Mouse (Mus musculus): ENCODE measurements around the gene Rimkla.

Gene Rimkla

DNA sequence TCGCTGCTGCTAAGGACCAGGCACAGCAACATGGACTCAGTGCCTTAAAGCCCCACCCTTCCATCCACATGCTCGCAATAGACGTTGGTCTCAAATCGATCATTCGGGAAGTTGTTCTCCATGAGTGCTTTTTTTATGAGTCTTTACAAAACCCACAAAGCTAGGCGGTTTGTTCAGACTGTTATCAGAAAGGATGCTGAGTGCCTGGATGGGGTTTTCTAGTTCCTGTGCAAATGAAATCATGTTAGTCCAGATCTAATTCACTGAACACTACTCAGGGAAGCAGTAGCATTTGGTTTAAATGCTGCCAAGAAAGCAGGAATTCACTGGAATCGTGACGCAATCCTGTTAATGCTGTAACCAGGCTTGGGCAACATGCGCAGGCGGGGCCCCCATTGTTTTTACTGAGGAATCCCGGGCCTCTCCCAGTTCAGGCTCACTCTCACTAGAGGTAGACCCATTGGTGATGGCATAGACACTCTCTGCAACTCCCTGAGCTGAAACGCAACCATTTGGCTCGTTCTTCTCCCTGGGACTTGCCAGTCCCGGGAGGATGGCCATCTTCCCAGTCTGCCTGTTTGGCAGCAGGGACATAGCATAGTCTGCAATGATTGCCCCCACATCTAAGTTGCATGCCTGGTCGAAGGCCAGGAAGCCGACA lies 24.6 kb downstream of the Rimkla start:
- DNase-seq (ENCODE audit: low read depth, low spot score) = no peak

DNA sequence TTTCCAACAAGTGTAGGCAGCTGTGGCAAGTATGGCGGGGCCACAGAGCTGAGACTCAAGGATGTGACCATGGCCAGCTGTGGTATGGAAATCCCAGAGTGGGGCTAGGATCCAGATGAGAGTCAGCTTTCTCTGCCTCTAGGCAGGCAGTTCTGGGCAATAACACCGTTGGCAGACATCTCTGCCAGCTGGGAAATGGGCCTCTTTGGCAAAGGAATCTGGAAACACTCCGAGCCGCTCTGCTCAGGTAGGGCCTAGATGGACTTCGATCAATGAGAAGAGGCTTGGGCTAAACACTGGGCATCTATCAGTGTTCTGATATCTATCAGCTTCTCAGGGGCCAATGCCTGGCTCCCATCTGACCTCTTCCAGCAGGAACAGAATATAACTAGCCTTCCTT lies 26.6 kb downstream of the Rimkla start:
- DNase-seq (ENCODE audit: low read depth, low spot score) = no peak

GRCm38 (mm10) chr4:119463756-119464419 lies 28.5 kb downstream of the Rimkla start:
- DNase-seq (ENCODE audit: low read depth, low spot score) = peak; percentile 76

GRCm38 (mm10) chr4:119462858-119463755 lies 29.3 kb downstream of the Rimkla start:
- peak; percentile 3 for DNase-seq (ENCODE audit: low read depth, low spot score)

GRCm38 (mm10) chr4:119462457-119462856 lies 30.0 kb downstream of the Rimkla start:
- DNase-seq (ENCODE audit: low read depth, low spot score) = no peak

DNA sequence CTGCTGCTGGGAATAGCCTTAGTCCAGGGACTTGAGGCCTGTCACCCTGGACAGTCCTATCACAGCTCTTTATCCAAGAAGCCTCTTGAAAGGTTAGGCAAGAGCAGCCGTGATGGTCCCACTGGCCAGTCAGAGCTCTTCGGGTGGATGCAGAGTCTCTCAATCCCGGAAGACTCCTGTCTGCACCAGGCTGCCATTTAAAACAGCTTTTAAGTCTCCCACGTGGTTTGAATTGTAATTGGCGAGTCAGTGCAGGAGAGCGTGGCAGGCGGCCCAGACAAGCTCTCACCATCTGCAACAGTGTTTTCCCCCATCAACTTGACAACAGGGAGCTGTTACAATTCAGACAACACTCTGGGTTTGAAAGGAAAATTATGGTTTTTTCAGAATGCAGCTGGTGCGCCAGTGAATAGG lies 31.7 kb downstream of the Rimkla start:
- no peak for DNase-seq (ENCODE audit: low read depth, low spot score)

- peak; percentile 41 for DNase-seq (ENCODE audit: low read depth, low spot score)
Observed at GRCm38 (mm10) chr4:119460296-119460695, 32.1 kb downstream of the Rimkla start.

- no peak for DNase-seq (ENCODE audit: low read depth, low spot score)
Observed at GRCm38 (mm10) chr4:119453533-119453932, 38.9 kb downstream of the Rimkla start.

- no peak for DNase-seq (ENCODE audit: low read depth, low spot score)
Observed at GRCm38 (mm10) chr4:119453128-119453527, 39.3 kb downstream of the Rimkla start.

DNA sequence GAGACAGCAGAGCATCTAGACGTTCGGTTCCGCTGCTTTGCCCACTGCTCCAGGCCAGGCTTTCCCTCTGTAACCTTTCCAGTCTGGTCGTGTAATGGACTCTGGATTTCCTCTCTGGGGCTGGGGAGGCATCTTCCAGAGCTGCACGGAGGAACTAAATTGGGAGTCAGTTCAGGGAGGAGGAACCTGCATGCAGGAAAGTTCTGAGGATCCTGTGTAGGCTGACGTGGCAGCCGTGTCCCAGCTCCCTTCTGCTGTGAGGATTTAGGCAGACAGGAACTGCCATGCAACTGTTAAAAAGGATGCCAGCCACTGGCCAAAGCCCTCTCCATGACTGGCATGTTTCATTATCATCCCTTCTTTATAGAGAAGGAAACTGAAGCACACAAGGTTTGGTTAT lies 42.0 kb downstream of the Rimkla start:
- no peak for DNase-seq (ENCODE audit: low read depth, low spot score)

DNA sequence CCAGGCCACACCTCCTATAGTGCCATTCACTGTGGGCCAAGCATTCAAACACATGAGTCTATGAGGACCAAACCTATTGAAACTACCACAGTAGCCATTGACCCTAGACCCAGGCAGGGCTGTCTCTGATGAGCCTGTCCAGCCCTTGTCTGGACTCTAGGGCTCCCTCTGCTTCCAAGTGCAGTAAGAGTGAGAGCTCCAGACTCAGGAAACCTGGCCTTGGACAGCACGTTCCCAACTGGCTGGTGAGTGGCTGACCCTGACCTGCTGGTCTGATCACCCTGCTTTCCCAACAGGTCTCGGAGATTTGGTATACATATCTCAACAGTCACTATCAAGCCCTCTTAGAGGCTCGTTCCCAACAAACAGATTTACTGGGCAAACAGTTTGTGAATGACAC lies 44.6 kb downstream of the Rimkla start:
- no peak for DNase-seq (ENCODE audit: low read depth, low spot score)

DNA sequence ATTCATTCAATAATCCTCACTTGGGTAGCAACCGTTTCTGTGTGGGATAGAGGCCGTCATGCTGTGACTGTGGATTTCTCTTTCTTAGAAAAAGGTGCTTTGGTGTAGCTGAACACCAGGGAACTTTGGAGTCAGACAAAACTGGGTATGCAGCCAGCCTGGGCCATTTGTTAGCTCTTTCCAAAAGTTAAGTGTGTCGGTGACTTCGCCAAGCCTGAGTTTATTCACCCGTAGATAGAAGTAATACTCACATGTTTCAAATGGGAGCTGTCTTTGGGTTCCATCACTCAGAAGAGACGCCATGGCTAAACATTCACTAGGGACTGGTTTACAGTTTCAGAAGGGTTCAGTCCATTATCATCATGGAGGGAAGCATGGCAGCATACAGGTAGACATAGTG lies 45.2 kb downstream of the Rimkla start:
- no peak for DNase-seq (ENCODE audit: low read depth, low spot score)

GRCm38 (mm10) chr4:119442539-119442938 lies 49.9 kb downstream of the Rimkla start:
- no peak for DNase-seq (ENCODE audit: low read depth, low spot score)

DNA sequence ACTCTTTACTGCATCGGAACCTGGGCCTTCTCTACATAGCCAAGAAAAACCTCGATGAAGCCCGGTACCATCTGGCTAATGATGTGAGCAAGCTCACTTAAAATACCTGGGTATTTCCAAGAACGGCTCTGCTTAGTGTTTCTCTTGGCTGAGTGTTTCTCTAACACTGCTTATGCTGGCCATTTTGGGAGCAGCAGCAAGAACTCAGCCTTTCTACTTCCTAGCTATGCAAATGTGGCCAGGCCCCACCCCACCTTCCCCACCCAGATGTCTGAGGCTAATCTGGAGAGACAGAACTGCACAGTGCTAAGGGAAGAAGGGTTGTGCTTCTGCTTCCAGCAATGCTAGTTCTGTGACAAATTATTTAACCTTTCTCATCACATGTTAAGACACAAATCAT lies 50.6 kb downstream of the Rimkla start:
- DNase-seq (ENCODE audit: low read depth, low spot score) = no peak

DNA sequence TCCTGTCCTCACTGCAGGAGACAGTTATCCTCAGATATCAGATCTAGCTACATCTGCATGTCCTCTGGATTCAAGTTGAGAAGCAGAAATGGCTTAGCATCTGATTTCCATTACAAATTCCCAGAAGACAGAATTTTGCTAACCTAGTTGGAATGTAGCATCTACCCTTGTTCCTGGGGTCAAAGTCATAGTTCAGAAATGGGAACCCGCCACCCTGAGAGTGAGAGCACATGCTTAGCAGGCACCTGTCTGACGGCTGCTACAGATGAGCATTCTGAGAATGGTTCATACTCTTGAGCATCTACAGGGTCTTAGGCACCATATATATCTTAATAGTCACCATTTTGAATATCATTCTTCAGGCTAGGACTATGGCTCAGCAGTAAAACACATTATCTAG lies 54.5 kb downstream of the Rimkla start:
- DNase-seq (ENCODE audit: low read depth, low spot score) = no peak

DNA sequence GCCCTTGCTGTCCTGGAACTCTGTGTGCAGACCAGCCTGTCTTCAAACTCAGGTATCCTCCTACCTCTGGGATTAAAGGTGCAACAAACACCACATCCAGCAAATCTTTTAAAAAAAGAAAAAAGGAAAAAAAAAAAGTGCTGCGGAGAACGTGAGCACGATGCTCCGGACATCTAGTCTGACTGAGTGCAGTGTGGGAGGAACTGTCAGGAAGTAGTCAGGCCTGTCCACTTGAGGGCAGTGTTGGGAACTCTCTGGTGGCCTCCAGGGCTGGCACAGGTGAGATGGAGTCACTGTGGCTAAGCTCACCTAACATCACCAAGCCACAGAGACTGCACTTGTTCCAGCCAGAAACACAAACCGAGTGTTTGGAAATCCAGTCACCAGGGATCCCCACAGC lies 61.8 kb downstream of the Rimkla start:
- peak; percentile 71 for DNase-seq (ENCODE audit: low read depth, low spot score)

GRCm38 (mm10) chr4:119427680-119428079 lies 64.7 kb downstream of the Rimkla start:
- DNase-seq (ENCODE audit: low read depth, low spot score) = no peak

DNA sequence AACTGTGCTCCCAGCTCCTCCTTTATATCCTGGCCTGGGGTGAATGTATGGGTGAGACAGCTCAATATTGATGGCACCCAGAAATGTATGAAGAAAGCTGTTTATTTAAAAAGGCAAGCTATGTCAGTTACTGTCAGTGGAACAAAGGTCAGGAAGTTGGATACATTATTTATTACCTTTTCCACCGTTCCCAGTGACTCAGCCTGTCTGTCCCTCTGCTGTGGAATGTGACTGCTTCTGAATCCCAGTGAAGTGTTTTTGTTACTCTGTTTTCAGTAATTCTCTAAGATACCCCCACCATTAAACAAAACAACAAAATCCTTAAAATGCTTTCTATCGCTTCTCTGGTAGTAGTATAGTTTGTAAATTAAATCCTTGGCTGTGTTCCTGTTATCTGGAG lies 66.8 kb downstream of the Rimkla start:
- no peak for DNase-seq (ENCODE audit: low read depth, low spot score)

DNA sequence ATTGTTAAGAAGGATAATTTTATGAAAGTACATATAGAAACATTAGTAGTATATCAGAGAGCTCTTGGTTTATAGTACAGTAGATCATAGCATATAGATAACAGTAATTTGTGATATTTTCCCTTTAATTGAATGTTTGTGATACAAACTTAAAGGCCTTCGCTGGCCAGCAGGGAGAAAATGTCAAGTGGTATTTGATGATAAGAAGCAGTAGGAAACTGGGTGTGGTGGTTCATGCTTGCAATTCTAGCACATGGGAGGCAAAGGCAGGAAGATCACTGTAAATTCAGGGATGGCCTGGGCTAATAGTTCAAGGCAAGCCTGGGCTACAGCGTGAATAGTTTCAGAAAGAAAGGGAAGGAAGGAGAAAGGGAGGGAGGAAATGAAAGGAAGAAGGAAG lies 67.4 kb downstream of the Rimkla start:
- DNase-seq (ENCODE audit: low read depth, low spot score) = no peak

DNA sequence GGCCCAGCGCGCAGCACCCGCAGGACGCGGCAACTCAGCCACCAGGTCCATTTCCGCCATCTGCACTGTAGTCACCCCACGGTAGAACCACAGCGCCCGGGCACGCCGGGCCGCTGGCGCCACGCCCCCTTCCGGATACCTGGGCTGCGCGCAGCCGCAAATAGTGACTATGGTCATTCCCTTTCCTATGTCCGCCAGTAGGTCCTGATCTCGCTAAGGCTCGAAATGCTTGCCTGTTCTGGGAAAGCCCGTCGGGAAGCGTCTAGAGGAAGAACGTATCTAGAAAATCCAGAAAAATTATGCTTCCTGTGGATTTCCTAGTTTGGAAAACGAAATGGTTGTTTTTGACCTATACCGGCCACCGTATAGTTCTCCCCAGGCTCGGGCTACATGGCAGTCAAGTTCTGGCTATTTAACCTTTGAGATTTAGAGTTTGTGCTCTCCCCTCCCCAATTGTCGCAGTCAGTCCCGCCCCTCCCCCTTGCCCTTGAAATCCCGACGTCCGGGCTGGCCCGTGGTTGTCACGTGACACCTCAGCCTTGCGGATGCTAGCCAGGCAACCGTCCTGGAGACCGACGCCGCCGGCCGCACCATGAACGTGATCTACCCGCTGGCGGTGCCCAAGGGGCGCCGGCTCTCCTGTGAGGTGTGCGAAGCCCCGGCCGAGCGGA lies 70.0 kb downstream of the Rimkla start, which contains the start of the genes Ppcs and Zmynd12:
Gene Ppcs, minus strand, starts transcription at position 127 of the 671 bp plus-strand sequence.
Gene Zmynd12, plus strand, starts transcription at position 521 of the 671 bp plus-strand sequence.
- peak; percentile 92 for DNase-seq (ENCODE audit: low read depth, low spot score)

GRCm38 (mm10) chr4:119421921-119422293 lies 70.5 kb downstream of the Rimkla start:
- DNase-seq (ENCODE audit: low read depth, low spot score) = no peak

DNA sequence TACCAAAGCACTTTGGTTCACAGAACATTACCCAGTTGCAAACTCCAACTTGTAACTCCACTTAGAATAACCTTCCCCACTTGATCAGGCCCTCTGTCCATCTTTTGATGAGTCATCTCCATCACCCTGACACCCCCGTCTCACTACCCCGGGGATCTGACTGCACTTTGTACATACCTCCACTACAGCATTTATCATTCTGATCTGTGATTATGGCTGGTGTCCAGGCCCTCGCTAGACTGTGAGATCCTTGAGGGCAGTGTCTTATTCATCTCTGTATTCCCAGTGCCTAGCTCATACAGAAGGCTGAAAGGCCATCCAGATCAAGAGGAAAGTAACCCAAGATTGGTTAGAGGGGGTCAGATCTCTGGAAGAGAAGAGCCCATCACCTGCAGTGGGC lies 71.2 kb downstream of the Rimkla start:
- DNase-seq (ENCODE audit: low read depth, low spot score) = no peak

Measured in CD4-positive, CD25-positive, alpha-beta regulatory T cell, adult 2 months (primary cell).